In the genomic region with DNA sequence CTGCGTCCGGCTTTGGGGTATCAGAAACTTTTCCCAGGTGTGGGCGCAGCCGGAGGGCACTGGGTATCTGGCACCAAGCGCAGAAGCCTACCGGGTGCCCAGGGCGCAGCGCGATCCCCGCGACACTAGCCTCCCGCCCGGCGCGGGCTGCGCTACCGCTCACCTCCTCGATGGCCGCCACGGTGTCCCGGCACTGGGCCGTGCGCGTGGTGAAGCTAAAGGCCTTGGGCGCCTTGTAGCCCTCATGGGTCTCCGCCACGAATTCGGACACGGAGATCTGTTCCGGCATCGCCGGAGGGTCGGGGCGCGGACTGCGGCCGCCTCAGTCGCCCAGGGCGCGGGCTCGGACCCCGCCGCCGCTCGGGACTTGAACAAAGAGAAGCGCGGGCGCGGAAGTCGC, we compare ENCODE assay signal across 8 mouse cellular contexts.
DNase-seq lines count a peak whose midpoint lies in the region; ATAC-seq and TF ChIP-seq lines count a peak whose summit lies in the region.
"Not testable (repeated sequence)": the region's sequence is repeated elsewhere in the genome, so short reads cannot be mapped to it uniquely, and the experiment has no call there.

No protein-coding gene starts in this region.

- H3K36me3 ChIP-seq in embryonic facial prominence, embryonic 15.5 days; heart, embryonic 11.5 days (ENCODE audit: control insufficient read depth, insufficient read depth, low read length); hindbrain, embryonic 15.5 days; lung, embryonic 16.5 days (ENCODE audit: control insufficient read depth, insufficient read depth, low read length); neural tube, embryonic 14.5 days (ENCODE audit: control insufficient read depth, insufficient read depth, low read length): not testable (repeated sequence)

- not testable (repeated sequence) for ATAC-seq in embryonic facial prominence, embryonic 15.5 days (ENCODE audit: insufficient number of reproducible peaks, low FRiP score, low TSS enrichment, low read depth); heart, embryonic 11.5 days (replicated peaks; ENCODE audit: insufficient number of reproducible peaks, low FRiP score, low TSS enrichment)
- ATAC-seq in hindbrain, embryonic 15.5 days (ENCODE audit: low FRiP score, low read depth) = peak; percentile 51; the same call in 1 of the 2 replicates
- 0 out of 2 replicates have a peak, but pooled peaks have one; percentile 34 for ATAC-seq in lung, embryonic 16.5 days (ENCODE audit: low read depth)
- ATAC-seq in neural tube, embryonic 14.5 days (ENCODE audit: low read depth) = peak; percentile 51

- H3K4me2 ChIP-seq in embryonic facial prominence, embryonic 15.5 days (replicated peaks) = peak overlapping the region; percentile 52
- peak overlapping the region; percentile 55 for H3K4me2 ChIP-seq in heart, embryonic 11.5 days
- H3K4me2 ChIP-seq in hindbrain, embryonic 15.5 days = peak overlapping the region; percentile 52
- peak overlapping the region; percentile 48 for H3K4me2 ChIP-seq in lung, embryonic 16.5 days (ENCODE audit: low read depth, low read length)
- H3K4me2 ChIP-seq in neural tube, embryonic 14.5 days (ENCODE audit: low read depth, low read length) = peak overlapping the region; percentile 31; the same call in 1 of the 2 replicates

- H3K27ac ChIP-seq in embryonic facial prominence, embryonic 15.5 days (replicated peaks); heart, embryonic 11.5 days (ENCODE audit: low read depth, low read length); hindbrain, embryonic 15.5 days (replicated peaks); left cerebral cortex, adult 2 months; lung, embryonic 16.5 days (ENCODE audit: low read length); neural tube, embryonic 14.5 days (ENCODE audit: low read depth, low read length): not testable (repeated sequence)

- H3K4me3 ChIP-seq in embryonic facial prominence, embryonic 15.5 days (replicated peaks) = peak overlapping the region; percentile 48
- H3K4me3 ChIP-seq in heart, embryonic 11.5 days (ENCODE audit: low read depth, low read length) = peak overlapping the region; percentile 46
- H3K4me3 ChIP-seq in hindbrain, embryonic 15.5 days = peak overlapping the region; percentile 48
- peak overlapping the region; percentile 21; the same call in 1 of the 2 replicates for H3K4me3 ChIP-seq in left cerebral cortex, adult 2 months
- H3K4me3 ChIP-seq in lung, embryonic 16.5 days (ENCODE audit: low read length) = peak overlapping the region; percentile 47
- peak overlapping the region; percentile 33 for H3K4me3 ChIP-seq in neural tube, embryonic 14.5 days (ENCODE audit: low read depth, low read length)

- H3K9ac ChIP-seq in embryonic facial prominence, embryonic 15.5 days = 0 out of 2 replicates have a peak overlapping the region, but pooled peaks have one; percentile 12
- H3K9ac ChIP-seq in heart, embryonic 11.5 days (ENCODE audit: low read depth, low read length) = peak overlapping the region; percentile 60
- peak overlapping the region; percentile 44 for H3K9ac ChIP-seq in hindbrain, embryonic 15.5 days
- H3K9ac ChIP-seq in lung, embryonic 16.5 days (ENCODE audit: low read length) = peak overlapping the region; percentile 54
- peak overlapping the region; percentile 42 for H3K9ac ChIP-seq in neural tube, embryonic 14.5 days (replicated peaks; ENCODE audit: low read depth, low read length)

- DNase-seq in adrenal gland, adult (ENCODE audit: inconsistent age in 2 of 2, low spot score in 1 of 2) = peak; percentile 8 to 59
- not testable (repeated sequence) for DNase-seq in left cerebral cortex, adult 2 months (ENCODE audit: extremely low spot score in 1 of 2, low spot score in 2 of 2)
- DNase-seq in yolk sac, embryonic 10.5 days (ENCODE audit: low spot score) = peak; percentile 12

- under 1% methylated on average over 34 of the region's 50 CpGs for WGBS in embryonic facial prominence, embryonic 15.5 days
- 1% methylated on average over 30 of the region's 50 CpGs for WGBS in heart, embryonic 11.5 days (ENCODE audit: insufficient replicate concordance)
- WGBS in hindbrain, embryonic 15.5 days = 5% methylated on average over 42 of the region's 50 CpGs
- 2% methylated on average over 21 of the region's 50 CpGs for WGBS in lung, embryonic 16.5 days
- WGBS in neural tube, embryonic 14.5 days = 2% methylated on average over 38 of the region's 50 CpGs

- not testable (repeated sequence) for H3K27me3 ChIP-seq in embryonic facial prominence, embryonic 15.5 days; heart, embryonic 11.5 days (ENCODE audit: control insufficient read depth, insufficient read depth, low read length); hindbrain, embryonic 15.5 days; lung, embryonic 16.5 days (ENCODE audit: control insufficient read depth, insufficient read depth, low read depth, low read length); neural tube, embryonic 14.5 days (ENCODE audit: control insufficient read depth, insufficient read depth, low read length)

- not testable (repeated sequence) for H3K9me3 ChIP-seq in embryonic facial prominence, embryonic 15.5 days (replicated peaks); heart, embryonic 11.5 days (replicated peaks; ENCODE audit: control insufficient read depth, low read length); hindbrain, embryonic 15.5 days; lung, embryonic 16.5 days (ENCODE audit: control insufficient read depth, low read length); neural tube, embryonic 14.5 days (ENCODE audit: control insufficient read depth, low read length)

- TF ChIP-seq CTCF in left cerebral cortex, adult 2 months (IDR thresholded peaks at IDR 0.05) = not testable (repeated sequence)

- intact Hi-C loops in left cerebral cortex, adult 2 months (cut with DNase I) = not testable (repeated sequence)

- not testable (repeated sequence) for H3K4me1 ChIP-seq in embryonic facial prominence, embryonic 15.5 days; heart, embryonic 11.5 days (ENCODE audit: control insufficient read depth, insufficient read depth, low read length); hindbrain, embryonic 15.5 days (replicated peaks); lung, embryonic 16.5 days (replicated peaks; ENCODE audit: control insufficient read depth, insufficient read depth, low read length); neural tube, embryonic 14.5 days (ENCODE audit: control insufficient read depth, insufficient read depth, low read length)
